Mouse (Mus musculus): Measurements from ENCODE around the gene Bcl2l12.

GRCm38 (mm10) chr7:45027761-45028160, 29.2 kb upstream of the Bcl2l12 start:
- TF ChIP-seq TAL1 (IDR thresholded peaks at IDR 0.05; ENCODE audit: low read length) = no peak
- TF ChIP-seq GATA1 (IDR thresholded peaks at IDR 0.05; ENCODE audit: low read length) = no peak
